Mouse (Mus musculus): ENCODE measurements at regions not wholly inside any gene's neighbourhood (a gene's known extent, or its start where the extent isn't known, plus 50 kb on each side); places are given as distances from the start of the nearest gene placed in this dataset.
A peak's percentile ranks its signal among the peaks of the same experiment; 100 is the strongest.

DNA sequence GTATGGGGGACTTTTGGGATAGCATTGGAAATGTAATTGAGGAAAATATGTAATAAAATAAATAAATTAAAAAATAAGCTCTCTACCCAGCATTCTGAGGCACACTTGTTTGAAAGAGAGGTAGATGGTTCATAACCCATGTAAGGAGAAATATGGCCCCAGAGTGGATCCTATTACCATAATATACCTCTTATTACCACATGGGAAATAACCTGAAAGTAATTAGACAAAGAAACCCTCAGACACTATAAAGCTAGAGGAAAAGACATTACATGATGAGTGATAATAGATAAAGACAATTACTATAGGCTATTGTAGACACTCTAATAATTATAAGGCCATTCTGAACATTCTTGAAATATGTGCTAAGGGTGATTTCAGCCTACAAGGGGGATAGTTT is 2444.8 kb upstream of the Gm12353 start:
- H3K27me3 ChIP-seq (ENCODE audit: control insufficient read depth, insufficient read depth, low read length): no peaks in the 10 kb centered on the region
- H3K4me2 ChIP-seq (ENCODE audit: low read depth, low read length): no peak overlapping the region
- ATAC-seq (ENCODE audit: insufficient read depth, low FRiP score): no peak
- H3K9ac ChIP-seq (ENCODE audit: low read length): no peak overlapping the region
- H3K36me3 ChIP-seq (ENCODE audit: control insufficient read depth, insufficient read depth, low read length): no peaks in the 10 kb centered on the region
- no peak overlapping the region for H3K27ac ChIP-seq (ENCODE audit: low read length)
- no peak overlapping the region for H3K4me3 ChIP-seq (replicated peaks; ENCODE audit: low read length)
- no peaks in the 10 kb centered on the region for H3K9me3 ChIP-seq (replicated peaks; ENCODE audit: control insufficient read depth, low read length)
- H3K4me1 ChIP-seq (ENCODE audit: control insufficient read depth, insufficient read depth, low read length): no peaks in the 10 kb centered on the region

DNA sequence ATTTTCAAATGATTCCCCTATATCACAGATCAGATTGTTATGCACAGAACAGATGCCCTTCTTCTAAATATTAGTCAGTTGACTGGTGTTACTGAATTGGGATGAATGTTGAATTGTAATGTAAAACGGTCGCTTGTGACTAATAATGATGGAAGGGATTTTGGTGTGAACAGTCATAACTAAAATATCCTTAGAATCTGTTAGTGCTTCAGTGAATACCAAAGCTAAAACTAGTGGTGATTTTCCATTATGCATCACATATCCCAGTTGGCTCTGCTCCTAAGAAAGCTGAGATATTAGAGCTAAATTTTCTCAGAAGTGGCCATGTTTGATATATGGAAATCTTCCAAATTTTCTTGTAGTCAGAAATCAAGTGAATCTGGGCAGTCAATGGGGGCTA is 2441.7 kb upstream of the Gm12353 start:
- 66% methylated on average over 2 of the region's 2 CpGs for WGBS
- no peak for ATAC-seq (ENCODE audit: insufficient read depth, low FRiP score)
- no peak overlapping the region for H3K9ac ChIP-seq (ENCODE audit: low read length)

GRCm38 (mm10) chr4:17208746-17209145 is 2396.5 kb upstream of the Gm12353 start:
- H3K9me3 ChIP-seq (replicated peaks; ENCODE audit: control insufficient read depth, low read length): no peaks in the 10 kb centered on the region
- H3K9ac ChIP-seq (ENCODE audit: low read length): no peak overlapping the region
- no peaks in the 10 kb centered on the region for H3K36me3 ChIP-seq (ENCODE audit: control insufficient read depth, insufficient read depth, low read length)
- no peak overlapping the region for H3K27ac ChIP-seq (ENCODE audit: low read length)
- no peak overlapping the region for H3K4me2 ChIP-seq (ENCODE audit: low read depth, low read length)
- H3K27me3 ChIP-seq (ENCODE audit: control insufficient read depth, insufficient read depth, low read length): no peaks in the 10 kb centered on the region
- H3K4me1 ChIP-seq (ENCODE audit: control insufficient read depth, insufficient read depth, low read length): no peaks in the 10 kb centered on the region
- no peak overlapping the region for H3K4me3 ChIP-seq (replicated peaks; ENCODE audit: low read length)
- ATAC-seq (ENCODE audit: insufficient read depth, low FRiP score): no peak

More for the DNA sequence above, 2441.7 kb upstream of the Gm12353 start:
- Histone ChIP-seq H3K9me3 (replicated peaks; ENCODE audit: control insufficient read depth, low read length) (no peaks in the 10 kb centered on the region), H3K27me3 (ENCODE audit: control insufficient read depth, insufficient read depth, low read length) (no peaks in the 10 kb centered on the region), H3K4me3 (replicated peaks; ENCODE audit: low read length) (no peak overlapping the region), H3K4me1 (ENCODE audit: control insufficient read depth, insufficient read depth, low read length) (no peaks in the 10 kb centered on the region), H3K36me3 (ENCODE audit: control insufficient read depth, insufficient read depth, low read length) (no peaks in the 10 kb centered on the region), H3K27ac (ENCODE audit: low read length) (no peak overlapping the region), H3K4me2 (ENCODE audit: low read depth, low read length) (no peak overlapping the region)

DNA sequence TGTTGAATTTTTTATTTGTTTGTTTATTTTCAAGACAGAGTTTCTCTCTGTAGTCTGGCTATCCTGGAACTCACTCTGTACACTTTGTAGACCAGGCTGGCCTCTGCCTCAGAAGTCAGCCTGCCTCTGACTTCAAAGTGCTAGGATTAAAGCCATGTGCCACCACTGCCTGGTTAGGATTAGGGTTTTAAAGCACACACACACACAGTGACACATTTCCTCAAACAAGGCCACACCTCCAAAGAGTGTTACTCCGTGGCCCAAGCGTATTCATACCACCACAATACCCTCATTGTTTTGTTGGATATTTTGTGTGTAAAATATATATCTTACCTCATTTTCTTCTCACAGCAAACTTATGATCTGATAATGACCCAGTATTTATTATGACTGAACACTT is 2365.4 kb upstream of the Gm12353 start:
- H3K27me3 ChIP-seq (ENCODE audit: control insufficient read depth, insufficient read depth, low read length): no peaks in the 10 kb centered on the region
- no peaks in the 10 kb centered on the region for H3K36me3 ChIP-seq (ENCODE audit: control insufficient read depth, insufficient read depth, low read length)
- no peak overlapping the region for H3K4me2 ChIP-seq (ENCODE audit: low read depth, low read length)
- no peak for ATAC-seq (ENCODE audit: insufficient read depth, low FRiP score)
- H3K9ac ChIP-seq (ENCODE audit: low read length): no peak overlapping the region
- H3K27ac ChIP-seq (ENCODE audit: low read length): no peak overlapping the region
- H3K4me3 ChIP-seq (replicated peaks; ENCODE audit: low read length): no peak overlapping the region
- H3K4me1 ChIP-seq (ENCODE audit: control insufficient read depth, insufficient read depth, low read length): no peaks in the 10 kb centered on the region
- H3K9me3 ChIP-seq (replicated peaks; ENCODE audit: control insufficient read depth, low read length): no peaks in the 10 kb centered on the region
- 77% methylated on average over 2 of the region's 2 CpGs for WGBS

GRCm38 (mm10) chr4:17240314-17240713 is 2364.9 kb upstream of the Gm12353 start:
- Histone ChIP-seq H3K9me3 (replicated peaks; ENCODE audit: control insufficient read depth, low read length) (no peaks in the 10 kb centered on the region), H3K4me1 (ENCODE audit: control insufficient read depth, insufficient read depth, low read length) (no peaks in the 10 kb centered on the region), H3K36me3 (ENCODE audit: control insufficient read depth, insufficient read depth, low read length) (no peaks in the 10 kb centered on the region), H3K9ac (ENCODE audit: low read length) (no peak overlapping the region), H3K27me3 (ENCODE audit: control insufficient read depth, insufficient read depth, low read length) (no peaks in the 10 kb centered on the region), H3K4me3 (replicated peaks; ENCODE audit: low read length) (no peak overlapping the region), H3K27ac (ENCODE audit: low read length) (no peak overlapping the region), H3K4me2 (ENCODE audit: low read depth, low read length) (no peak overlapping the region)
- no peak for ATAC-seq (ENCODE audit: insufficient read depth, low FRiP score)

GRCm38 (mm10) chr4:17259143-17259542 is 2346.1 kb upstream of the Gm12353 start:
- H3K9ac ChIP-seq (ENCODE audit: low read length): no peak overlapping the region
- no peaks in the 10 kb centered on the region for H3K9me3 ChIP-seq (replicated peaks; ENCODE audit: control insufficient read depth, low read length)
- no peaks in the 10 kb centered on the region for H3K27me3 ChIP-seq (ENCODE audit: control insufficient read depth, insufficient read depth, low read length)
- no peaks in the 10 kb centered on the region for H3K4me1 ChIP-seq (ENCODE audit: control insufficient read depth, insufficient read depth, low read length)
- H3K36me3 ChIP-seq (ENCODE audit: control insufficient read depth, insufficient read depth, low read length): no peaks in the 10 kb centered on the region
- no peak overlapping the region for H3K27ac ChIP-seq (ENCODE audit: low read length)
- H3K4me3 ChIP-seq (replicated peaks; ENCODE audit: low read length): no peak overlapping the region
- 60% methylated on average over 3 of the region's 3 CpGs for WGBS
- peak; percentile 47; the same call in 1 of the 2 replicates for ATAC-seq (ENCODE audit: insufficient read depth, low FRiP score)
- no peak overlapping the region for H3K4me2 ChIP-seq (ENCODE audit: low read depth, low read length)

DNA sequence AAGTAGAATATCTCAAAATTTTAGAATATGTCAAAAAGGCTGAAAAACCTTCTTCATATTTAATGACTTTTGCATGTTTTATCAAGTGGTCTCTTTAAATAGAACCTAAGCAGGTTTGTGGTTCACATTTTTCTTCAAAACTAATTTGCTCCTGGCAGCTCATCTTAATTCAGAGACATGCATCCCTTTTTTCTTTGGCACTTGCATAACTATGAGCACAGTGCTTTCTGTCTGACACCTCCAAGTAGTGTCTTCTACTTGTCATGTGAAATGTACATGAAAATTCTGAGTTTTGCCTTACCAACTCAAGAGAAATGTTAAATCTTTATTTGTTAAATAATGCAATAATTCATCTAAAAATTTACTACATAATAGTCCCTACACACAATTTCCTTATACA is 2343.5 kb upstream of the Gm12353 start:
- no peak overlapping the region for H3K4me3 ChIP-seq (replicated peaks; ENCODE audit: low read length)
- no peak overlapping the region for H3K4me2 ChIP-seq (ENCODE audit: low read depth, low read length)
- no peaks in the 10 kb centered on the region for H3K36me3 ChIP-seq (ENCODE audit: control insufficient read depth, insufficient read depth, low read length)
- no peak overlapping the region for H3K9ac ChIP-seq (ENCODE audit: low read length)
- no peak for ATAC-seq (ENCODE audit: insufficient read depth, low FRiP score)
- H3K4me1 ChIP-seq (ENCODE audit: control insufficient read depth, insufficient read depth, low read length): no peaks in the 10 kb centered on the region
- H3K27ac ChIP-seq (ENCODE audit: low read length): no peak overlapping the region
- H3K27me3 ChIP-seq (ENCODE audit: control insufficient read depth, insufficient read depth, low read length): no peaks in the 10 kb centered on the region
- no peaks in the 10 kb centered on the region for H3K9me3 ChIP-seq (replicated peaks; ENCODE audit: control insufficient read depth, low read length)

DNA sequence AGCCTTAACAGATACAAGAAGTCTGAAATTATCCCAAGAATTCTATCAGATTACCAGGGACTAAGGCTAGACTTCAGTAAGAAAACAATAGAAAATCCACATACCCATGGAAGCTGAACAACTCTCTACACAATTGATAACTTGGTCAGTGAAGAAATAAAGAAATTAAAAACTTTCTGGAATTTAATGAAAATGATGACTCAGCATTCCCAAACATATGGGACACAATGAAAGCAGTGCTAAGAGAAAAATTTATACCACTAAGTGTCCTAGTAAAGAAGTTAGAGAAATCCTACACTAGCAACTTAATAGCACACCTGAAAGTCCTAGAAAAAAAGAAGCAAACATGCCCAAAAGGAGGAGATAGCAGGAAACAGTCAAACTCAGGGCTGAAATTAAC is 2306.1 kb upstream of the Gm12353 start:
- Histone ChIP-seq H3K4me3 (replicated peaks; ENCODE audit: low read length) (no peak overlapping the region), H3K9ac (ENCODE audit: low read length) (no peak overlapping the region), H3K9me3 (replicated peaks; ENCODE audit: control insufficient read depth, low read length) (no peaks in the 10 kb centered on the region), H3K4me2 (ENCODE audit: low read depth, low read length) (no peak overlapping the region), H3K27ac (ENCODE audit: low read length) (no peak overlapping the region), H3K27me3 (ENCODE audit: control insufficient read depth, insufficient read depth, low read length) (no peaks in the 10 kb centered on the region), H3K36me3 (ENCODE audit: control insufficient read depth, insufficient read depth, low read length) (no peaks in the 10 kb centered on the region), H3K4me1 (ENCODE audit: control insufficient read depth, insufficient read depth, low read length) (no peaks in the 10 kb centered on the region)
- ATAC-seq (ENCODE audit: insufficient read depth, low FRiP score): no peak

GRCm38 (mm10) chr4:17319061-17319460 is 2286.2 kb upstream of the Gm12353 start:
- Histone ChIP-seq H3K36me3 (ENCODE audit: control insufficient read depth, insufficient read depth, low read length) (no peaks in the 10 kb centered on the region), H3K27ac (ENCODE audit: low read length) (no peak overlapping the region), H3K4me3 (replicated peaks; ENCODE audit: low read length) (no peak overlapping the region), H3K9me3 (replicated peaks; ENCODE audit: control insufficient read depth, low read length) (no peaks in the 10 kb centered on the region), H3K27me3 (ENCODE audit: control insufficient read depth, insufficient read depth, low read length) (no peaks in the 10 kb centered on the region), H3K9ac (ENCODE audit: low read length) (no peak overlapping the region), H3K4me1 (ENCODE audit: control insufficient read depth, insufficient read depth, low read length) (no peaks in the 10 kb centered on the region), H3K4me2 (ENCODE audit: low read depth, low read length) (no peak overlapping the region)
- ATAC-seq (ENCODE audit: insufficient read depth, low FRiP score): no peak

- Histone ChIP-seq H3K9ac (ENCODE audit: low read length) (no peak overlapping the region), H3K27ac (ENCODE audit: low read length) (no peak overlapping the region), H3K36me3 (ENCODE audit: control insufficient read depth, insufficient read depth, low read length) (no peaks in the 10 kb centered on the region), H3K9me3 (replicated peaks; ENCODE audit: control insufficient read depth, low read length) (no peaks in the 10 kb centered on the region), H3K4me3 (replicated peaks; ENCODE audit: low read length) (no peak overlapping the region), H3K4me2 (ENCODE audit: low read depth, low read length) (no peak overlapping the region), H3K4me1 (ENCODE audit: control insufficient read depth, insufficient read depth, low read length) (no peaks in the 10 kb centered on the region), H3K27me3 (ENCODE audit: control insufficient read depth, insufficient read depth, low read length) (no peaks in the 10 kb centered on the region)
- ATAC-seq (ENCODE audit: insufficient read depth, low FRiP score): no peak
- 58% methylated on average over 1 of the region's 1 CpGs for WGBS
These were observed 2257.2 kb upstream of the Gm12353 start for GRCm38 (mm10) chr4:17348026-17348425.

Data from stomach, embryonic 16.5 days (tissue).